Mouse (Mus musculus): ENCODE measurements around the gene Kcnj10.
A peak's percentile ranks its signal among the peaks of the same experiment; 100 is the strongest.

Kcnj10 gene

DNA sequence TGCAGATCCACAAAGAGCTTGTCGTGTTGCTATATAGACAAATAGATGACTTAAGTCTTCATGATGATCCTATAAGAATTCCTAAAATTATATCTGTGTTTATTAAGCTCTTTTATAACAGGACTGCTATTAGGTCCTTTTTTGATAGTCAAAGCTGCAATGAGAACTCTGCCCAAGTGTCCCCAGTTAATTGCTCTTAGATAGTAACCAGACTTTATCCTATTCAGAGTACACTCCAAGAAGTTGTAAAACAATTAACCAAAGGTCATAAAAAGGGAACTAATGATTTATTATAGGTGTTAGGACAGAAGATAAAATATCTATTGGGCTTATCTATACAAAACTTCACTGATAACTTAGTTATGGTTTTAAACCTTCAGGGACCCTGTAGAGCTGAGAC, 41.1 kb downstream of the Kcnj10 start:
- no peak for DNase-seq (ENCODE audit: low spot score)

DNA sequence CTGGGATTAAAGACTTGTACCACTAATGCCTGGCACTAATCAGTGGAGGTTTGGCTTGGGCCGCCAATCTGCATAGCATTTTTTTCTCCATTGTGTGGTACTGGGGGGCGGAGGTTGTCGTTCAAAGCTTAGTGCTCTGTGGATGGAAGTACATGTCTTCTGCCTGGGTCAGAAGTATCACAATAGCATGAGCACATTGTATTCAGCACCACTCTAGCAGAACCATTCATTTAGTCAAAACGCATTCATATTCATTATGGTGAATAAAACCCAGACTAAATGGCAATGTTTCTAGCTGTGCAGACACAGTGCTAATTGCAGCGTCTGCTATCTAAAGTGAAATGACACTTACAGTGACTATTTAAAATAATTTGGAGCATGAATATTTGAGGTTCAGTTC, 46.2 kb downstream of the Kcnj10 start:
- DNase-seq (ENCODE audit: low spot score): no peak

DNA sequence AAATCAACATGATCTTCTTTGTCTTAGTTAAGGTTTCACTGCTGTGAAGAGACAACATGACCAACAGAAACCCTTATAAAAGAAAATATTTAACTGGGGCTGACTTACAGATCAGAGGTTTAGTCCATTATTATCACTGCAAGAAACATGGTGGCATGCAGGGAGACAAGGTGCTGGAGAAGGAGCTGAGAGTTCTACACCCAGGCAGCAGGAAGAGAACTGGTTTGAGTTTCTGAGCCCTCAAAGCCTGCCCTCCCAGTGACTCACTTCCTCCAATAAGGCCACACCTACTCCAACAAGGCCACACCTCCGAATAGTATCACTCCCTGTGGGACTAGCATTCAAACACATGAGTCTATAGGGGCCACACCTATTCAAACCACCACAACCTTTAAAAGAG, 49.8 kb downstream of the Kcnj10 start:
- no peak for DNase-seq (ENCODE audit: low spot score)

DNA sequence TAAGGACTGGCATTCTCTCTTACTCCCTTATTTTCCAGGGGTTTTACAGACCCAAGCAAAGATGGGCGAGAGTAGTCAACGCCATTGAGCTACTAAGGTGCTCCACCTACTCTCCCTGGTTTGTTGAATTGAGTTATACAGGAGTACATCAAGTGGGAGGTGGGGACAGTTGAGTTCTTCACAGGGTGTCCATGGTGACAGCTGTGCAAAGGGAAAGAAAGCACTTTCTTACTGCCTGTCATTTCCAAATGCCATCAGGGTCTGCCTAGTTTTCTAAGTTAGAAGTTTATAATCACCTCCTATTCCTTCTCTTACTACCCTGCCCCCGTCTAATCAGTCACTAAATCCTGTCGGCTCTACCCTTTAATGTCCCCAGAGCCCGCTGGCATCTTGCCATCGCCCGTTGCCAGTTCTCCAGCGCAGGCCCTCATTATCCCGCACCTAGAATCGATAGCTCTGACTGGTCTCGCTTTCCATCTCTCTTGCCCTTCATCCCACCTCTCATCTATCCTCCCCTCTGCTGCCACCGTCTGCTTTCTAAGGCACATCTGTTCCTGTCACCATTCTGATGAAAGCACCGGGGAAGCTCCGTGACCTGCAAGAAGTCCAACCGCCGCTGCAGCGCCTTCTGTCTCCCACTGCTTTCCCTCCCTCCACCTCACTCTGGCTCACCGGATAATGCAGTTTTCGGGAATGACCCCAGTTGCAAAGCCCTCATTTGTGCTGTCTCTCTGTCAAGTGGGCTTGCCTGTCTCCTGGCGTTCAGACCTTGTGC, 51.0 kb downstream of the Kcnj10 start:
- DNase-seq (ENCODE audit: low spot score): no peak

DNA sequence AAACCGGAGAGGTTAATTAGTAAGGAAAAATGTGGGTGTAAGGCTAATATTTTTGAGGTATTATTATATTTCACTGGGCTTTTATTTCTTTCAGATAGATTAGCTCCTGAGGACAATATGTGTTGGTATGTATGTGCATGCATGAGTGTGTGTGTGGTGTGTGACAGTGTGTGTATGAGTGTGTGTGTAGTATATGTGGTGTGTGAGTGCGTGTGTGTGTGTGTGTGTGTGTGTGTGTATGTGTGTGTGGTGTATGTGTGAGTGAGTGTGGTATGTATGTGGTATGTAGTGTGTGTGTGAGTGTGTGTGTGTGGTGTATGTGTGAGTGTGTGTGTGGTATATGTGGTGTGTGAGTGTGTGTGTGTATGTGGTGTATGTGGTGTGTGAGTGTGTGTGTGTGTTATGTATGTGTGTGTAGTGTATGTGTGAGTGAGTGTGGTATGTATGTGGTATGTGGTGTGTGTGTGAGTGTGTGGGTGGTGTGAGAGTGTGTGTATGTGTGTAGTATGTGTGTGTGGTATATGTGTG, 51.7 kb downstream of the Kcnj10 start:
- no peak for DNase-seq (ENCODE audit: low spot score)

DNA sequence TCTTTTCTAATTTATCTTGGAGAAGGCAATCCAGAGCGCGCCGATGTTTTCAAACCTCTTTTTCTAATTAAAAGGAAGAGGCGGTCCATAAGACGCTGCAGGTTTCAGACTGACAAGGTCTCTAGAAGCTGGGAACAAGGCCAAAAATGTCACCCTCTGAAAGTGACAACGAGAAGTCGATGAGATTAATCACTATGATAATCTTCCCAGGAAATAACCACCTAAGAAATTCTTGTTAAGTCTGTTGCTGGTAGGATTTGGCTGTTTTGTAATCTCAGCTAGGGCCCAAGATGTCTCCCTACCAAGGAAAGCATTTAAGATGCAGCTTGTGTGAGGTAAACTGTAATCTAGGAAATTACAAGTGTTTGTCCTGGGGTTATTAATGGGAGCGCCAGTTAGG, 52.7 kb downstream of the Kcnj10 start:
- no peak for DNase-seq (ENCODE audit: low spot score)

DNA sequence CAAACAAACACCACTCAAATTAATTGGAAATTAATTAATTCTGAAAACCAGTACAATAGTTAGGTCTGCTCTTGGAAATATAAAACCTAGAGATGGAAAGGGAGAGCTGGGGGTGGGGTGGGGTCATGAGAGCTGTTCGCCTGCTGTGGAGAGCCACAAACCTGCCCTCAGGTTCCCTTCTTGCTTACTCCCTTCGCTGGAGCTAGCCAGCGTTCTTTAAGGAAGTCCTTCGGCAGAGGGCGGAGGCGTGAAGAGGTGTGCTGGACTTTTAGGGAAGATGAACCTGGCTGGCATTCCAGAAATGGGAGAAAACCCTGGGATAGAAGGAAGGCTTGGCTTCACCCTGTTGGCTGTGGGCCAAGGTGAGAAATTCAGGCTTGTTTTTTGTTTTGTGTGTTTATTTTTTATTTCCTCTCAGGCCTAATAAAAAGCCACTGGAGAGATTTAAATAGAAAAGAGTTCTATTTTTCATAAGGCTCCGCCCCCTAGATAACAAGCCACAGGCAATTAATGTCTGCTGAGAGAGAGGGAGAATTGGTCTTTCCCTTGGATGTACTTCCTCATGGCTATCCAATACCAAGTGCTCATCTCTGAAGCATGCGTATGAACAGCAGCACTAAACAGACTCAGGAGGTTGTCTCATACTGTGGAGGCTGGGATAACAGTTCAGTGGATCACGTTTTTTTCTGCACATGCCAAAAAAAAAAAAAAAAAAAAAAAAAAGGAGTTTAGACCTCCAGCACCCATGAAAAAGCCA, 56.2 kb downstream of the Kcnj10 start:
- no peak for DNase-seq (ENCODE audit: low spot score)

DNA sequence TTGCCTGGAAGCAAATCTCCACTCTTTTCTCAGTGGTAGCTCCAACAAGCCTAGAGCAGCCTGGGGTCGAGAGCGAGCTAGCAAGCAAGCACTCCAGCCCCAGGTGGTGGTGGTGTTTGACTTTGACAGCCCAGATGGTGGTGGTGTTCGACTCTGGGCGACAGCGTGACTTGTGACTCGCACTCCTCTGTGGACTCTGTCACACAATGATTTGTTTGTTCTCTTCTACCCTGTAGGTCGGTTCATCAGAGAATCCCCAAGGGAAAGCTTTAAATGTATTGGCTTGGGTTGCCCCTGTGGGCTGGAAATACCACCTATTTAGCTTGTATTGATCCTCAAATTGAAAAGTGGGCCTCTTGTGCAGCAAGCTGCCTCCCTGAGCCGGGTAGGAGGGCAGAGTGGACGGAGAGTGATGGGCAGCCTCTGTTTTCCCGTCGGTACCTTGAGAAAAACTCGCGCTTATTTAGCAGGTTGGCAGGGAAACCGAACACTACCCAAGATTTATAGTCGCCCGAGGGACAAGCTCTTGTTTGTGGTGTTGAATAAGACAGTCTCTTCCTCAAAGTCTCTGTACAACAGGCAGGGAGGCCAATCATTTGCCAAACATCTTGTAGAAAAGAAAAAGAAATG, 65.2 kb downstream of the Kcnj10 start:
- DNase-seq (ENCODE audit: low spot score): no peak

DNA sequence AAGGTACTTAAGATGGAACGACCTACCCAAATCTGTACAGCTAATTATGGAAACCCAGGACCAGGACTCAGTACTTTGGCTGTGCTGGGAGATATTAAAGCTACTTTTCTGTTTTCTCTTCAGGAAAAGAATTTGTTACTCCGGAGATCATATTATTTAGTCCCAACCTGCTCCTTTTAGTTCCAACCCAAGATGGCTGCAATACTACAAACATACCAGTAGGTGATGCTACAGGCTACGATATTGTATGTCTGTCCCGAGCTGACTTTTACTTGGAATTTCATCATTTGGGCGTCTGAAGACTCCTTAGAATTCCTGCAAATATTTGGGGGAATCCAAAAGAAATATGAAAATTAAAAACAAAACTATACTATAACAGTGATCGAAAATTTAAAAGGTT, 68.0 kb downstream of the Kcnj10 start:
- DNase-seq (ENCODE audit: low spot score): no peak

DNA sequence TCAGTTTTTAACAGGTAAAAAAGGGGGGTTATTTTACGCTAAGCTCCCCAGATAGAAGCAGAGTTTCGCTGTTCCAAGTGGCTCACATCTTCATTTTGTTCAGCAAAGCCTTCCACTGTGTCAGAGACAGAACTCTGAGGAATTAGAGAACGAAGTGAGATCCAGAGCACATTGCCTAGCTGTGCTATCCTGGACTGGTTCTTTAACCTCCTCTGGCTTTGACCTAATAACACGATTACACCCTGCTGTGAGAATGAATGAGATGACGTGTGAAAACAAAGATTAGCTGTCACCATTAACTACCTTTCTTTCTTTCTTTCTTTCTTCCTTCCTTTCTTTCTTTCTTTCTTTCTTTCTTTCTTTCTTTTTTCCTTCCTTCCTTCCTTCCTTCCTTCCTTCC, 68.4 kb downstream of the Kcnj10 start:
- DNase-seq (ENCODE audit: low spot score): no peak

DNA sequence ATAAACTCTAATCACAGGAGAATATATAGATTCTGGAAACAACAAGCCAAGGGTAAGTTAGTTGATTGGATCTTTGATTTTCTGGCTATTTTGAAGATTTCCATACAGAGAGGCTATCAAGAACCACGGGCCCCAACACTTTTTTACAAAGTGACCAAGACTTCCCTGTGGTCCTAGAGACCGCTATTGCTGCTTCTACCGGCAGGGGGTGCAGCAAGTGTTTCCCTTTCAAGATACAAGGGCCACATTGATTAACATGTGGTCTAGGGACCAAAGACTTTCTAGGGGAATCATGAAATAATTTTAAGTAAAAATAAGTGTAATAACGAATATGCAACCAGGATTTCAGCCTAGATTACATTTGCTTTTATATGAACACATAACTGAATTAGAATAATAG, 69.8 kb downstream of the Kcnj10 start:
- peak; percentile 65 for DNase-seq (ENCODE audit: low spot score)

DNA sequence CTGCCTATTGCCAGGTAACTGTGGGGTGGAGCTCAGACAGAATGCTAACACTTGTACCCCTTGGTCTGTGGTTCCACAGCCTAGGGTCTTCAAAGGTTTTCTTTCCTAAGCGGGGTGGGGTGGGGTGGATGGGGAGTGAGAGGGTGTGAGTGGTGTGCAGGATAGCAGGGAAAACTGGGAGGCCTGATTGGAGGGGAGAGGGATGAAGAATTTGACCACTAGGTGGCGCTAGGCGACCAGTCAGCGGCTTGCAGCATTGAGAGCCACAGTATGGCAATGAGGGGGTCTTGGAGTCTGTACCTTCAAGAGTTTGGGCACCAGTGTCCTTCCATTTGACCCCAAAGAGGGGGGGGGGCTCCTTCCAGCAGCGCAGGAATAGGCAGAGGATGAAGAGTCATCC, 71.2 kb downstream of the Kcnj10 start:
- peak; percentile 83 for DNase-seq (ENCODE audit: low spot score)

DNA sequence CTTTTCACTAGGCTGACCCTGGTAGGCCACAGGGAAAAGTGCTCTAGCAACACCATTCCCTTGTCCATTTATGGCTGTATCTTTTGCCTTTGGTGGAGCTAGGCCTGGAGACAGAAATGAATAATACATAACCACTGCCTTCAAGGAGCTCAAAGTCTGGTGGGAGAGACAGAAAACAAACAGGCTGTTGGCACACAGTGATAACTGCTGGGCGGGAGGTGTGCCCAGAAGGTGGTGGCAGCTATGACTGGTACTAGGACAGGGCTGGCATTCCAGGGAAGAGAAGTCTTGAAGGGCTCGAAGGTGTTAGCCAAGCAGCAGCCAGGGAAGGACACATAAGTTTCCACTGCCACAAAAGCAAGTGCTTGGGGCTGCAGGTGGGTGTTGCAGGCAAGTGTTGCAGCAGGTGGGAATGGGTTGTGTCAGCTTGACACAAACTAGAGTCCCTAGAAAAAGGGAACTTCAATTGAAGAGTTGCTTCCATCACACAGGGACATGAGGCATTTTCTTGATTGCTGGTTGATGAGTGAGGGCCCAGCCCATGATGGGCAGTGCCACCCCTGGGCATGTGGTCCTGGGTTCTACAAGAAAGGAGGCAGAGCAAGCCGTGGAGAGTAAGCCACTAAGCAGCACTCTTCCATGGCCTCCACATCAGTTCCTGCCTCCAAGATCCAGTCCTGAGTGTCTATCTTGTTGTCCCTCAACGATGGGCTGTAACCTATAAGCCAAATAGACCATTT, 72.7 kb downstream of the Kcnj10 start:
- DNase-seq (ENCODE audit: low spot score): no peak

DNA sequence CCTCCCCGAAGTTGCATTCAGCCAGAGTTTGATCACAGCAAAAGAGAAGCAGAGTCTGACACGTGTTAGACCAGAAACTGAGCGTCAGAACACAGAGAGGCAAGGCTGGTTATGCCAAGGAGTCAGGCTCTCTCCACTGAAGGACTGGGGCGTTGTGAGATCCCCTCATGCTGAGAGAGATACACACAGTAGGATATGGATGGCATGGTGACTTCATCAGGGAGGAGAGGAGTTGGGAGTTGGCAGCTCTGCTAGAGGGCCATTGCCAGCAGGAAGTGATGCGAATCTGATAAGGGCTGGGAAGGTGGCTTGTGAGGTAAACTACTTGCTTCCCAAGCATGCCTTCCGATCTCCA, 73.2 kb downstream of the Kcnj10 start:
- DNase-seq (ENCODE audit: low spot score): no peak

DNA sequence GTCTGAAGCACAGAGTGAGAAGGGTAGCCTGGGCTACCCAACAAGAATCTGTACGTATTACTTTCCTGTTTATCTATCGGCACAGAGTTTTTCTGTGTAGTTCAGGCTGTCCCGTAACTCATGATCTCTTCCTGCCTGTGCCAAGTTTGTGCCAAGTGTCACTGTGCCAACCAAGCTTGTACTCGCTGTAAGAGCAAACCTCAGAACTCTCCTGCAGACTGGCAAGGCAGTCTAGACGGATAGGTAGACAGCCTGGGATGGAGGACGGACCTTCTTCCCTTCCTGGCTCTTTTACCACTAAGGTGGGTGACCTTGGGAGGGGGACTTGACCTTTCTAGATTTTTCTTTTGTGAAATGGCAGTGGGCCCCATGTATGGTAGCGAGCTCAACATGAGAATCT, 74.1 kb downstream of the Kcnj10 start:
- no peak for DNase-seq (ENCODE audit: low spot score)

DNA sequence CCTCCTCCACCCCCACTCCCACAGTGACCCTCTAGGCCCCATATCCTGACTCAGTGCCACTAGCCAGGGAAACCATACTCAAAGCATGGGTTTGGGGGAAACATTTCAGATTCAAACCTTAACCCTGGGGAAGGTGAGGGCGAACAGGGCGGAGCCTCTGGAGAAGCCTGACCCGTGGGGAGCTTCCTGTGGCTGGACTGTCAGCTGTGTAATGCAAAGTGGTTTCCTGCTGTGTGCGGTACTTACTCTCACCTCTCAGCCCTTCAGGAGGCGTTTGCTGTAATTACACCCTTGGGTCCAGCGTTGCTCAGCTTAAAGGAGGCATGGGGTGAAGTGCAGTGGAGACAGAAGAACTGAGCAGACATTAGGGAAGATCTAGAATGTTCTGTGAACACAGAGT, 77.2 kb downstream of the Kcnj10 start:
- DNase-seq (ENCODE audit: low spot score): no peak

DNA sequence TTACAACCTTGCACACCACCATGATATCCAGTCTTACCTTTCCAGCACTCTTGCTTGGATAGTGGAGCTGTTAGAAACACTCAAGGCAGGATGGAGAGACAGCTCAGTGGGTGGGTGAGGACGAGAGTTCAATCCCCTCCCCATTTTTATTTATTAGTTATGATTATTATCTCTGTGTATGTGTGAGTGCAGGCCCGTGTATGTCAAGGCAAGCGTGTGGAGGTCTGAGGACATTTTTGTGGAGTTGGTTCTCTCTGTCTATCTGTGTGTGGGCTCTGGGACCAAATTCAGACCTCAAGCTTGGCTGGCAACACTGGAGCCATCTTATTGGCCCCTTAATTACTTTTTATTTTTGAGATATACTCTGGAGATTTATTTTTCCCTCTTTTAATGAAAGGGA, 77.6 kb downstream of the Kcnj10 start:
- DNase-seq (ENCODE audit: low spot score): no peak

DNA sequence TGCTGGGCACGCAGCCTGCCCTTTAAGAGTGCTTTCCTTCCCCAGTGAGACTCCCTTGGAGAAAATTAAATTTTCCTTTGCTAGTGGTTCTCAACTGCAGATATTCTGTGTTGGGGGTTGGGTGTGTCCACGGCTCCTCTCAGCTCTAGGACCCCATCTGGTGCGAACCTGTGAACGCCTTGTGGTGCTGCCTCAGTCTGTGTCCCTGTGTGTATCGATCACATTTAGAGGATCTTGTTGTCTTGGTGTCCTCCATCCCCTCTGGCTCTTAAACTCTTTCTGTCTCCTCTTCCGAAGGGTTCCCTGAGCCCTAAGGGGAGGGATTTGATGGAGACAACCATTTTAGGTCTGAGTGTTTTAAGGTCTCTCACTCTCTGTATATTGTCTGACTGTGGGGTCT, 79.2 kb downstream of the Kcnj10 start:
- DNase-seq (ENCODE audit: low spot score): no peak

DNA sequence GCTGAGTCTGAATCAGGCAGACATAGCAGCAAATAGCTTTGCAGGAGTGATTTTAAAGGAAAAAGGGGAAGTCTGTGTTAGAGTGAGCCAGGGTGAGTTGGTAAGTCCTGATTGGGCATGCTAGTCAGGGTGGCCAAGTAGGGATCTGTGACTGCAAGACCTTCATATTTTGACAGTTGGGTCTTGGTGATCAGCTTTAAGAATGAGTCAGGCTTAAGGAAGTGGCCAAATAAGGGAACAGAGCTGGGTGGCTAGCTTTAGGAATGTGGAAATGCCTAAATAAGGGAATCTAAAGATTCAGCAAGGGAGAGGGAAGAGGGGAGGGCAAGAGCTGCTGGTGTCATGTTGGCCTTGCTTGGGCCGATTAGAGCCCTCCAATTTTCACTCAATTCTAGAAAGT, 82.4 kb downstream of the Kcnj10 start:
- DNase-seq (ENCODE audit: low spot score): no peak
